Mouse (Mus musculus): ENCODE data around the gene Akap8. TPM values are rescaled to one million over a fixed set of nuclear protein-coding genes. Genes with fewer than 3 reads are reported as not detected.

Akap8 gene
- polyA plus RNA-seq, 1 experiment from 2014 or later, result 143 TPM

GRCm38 (mm10) chr17:32340110-32340509 lies 19.1 kb upstream of the Akap8 start:
- H3K4me1 ChIP-seq, result no peaks in the 10 kb centered on the region
- H3K9me3 ChIP-seq, result no peaks in the 10 kb centered on the region
- H3K27ac ChIP-seq, result no peak overlapping the region
- H3K36me3 ChIP-seq (replicated peaks), result peaks cover 45% of the 10 kb centered on the region
- H3K4me3 ChIP-seq (replicated peaks), result no peak overlapping the region
- no peak overlapping the region for H3K9ac ChIP-seq
- H3K27me3 ChIP-seq, result no peaks in the 10 kb centered on the region
- no peak for ATAC-seq (ENCODE audit: low FRiP score)
- H3K4me2 ChIP-seq, result no peak overlapping the region
- 90% methylated on average over 1 of the region's 1 CpGs for WGBS

GRCm38 (mm10) chr17:32335869-32336268 lies 14.8 kb upstream of the Akap8 start:
- H3K4me1 ChIP-seq, result no peaks in the 10 kb centered on the region
- H3K36me3 ChIP-seq (replicated peaks), result peaks cover 73% of the 10 kb centered on the region
- 79% methylated on average over 2 of the region's 2 CpGs for WGBS
- H3K9ac ChIP-seq, result no peak overlapping the region
- ATAC-seq (ENCODE audit: low FRiP score), result no peak
- H3K27me3 ChIP-seq, result no peaks in the 10 kb centered on the region
- H3K4me2 ChIP-seq, result no peak overlapping the region
- no peaks in the 10 kb centered on the region for H3K9me3 ChIP-seq
- H3K27ac ChIP-seq, result no peak overlapping the region
- H3K4me3 ChIP-seq (replicated peaks), result no peak overlapping the region

DNA sequence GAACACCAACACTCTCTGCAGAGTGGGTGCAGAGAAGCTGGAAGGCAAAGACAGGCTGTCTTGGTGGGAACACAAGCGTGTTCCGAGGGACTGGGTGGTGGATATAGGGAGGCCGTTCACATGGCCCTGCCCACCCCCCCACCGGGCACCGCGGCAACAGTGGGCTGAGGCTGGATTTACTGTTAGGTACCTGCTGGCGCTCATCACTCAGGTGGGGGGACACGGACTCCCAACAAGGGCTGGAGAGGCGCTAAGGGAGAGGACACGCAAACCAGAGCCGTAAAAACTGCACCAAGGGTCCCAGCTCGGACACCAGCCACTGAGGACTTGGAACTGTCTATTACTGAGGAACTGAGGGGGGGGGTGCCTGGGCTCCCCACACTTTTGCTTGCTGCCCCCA lies 13.9 kb upstream of the Akap8 start:
- Histone ChIP-seq H3K4me3 (replicated peaks) (no peak overlapping the region), H3K9me3 (no peaks in the 10 kb centered on the region), H3K4me1 (no peaks in the 10 kb centered on the region), H3K9ac (no peak overlapping the region), H3K27me3 (no peaks in the 10 kb centered on the region), H3K4me2 (no peak overlapping the region), H3K36me3 (replicated peaks) (peaks cover 78% of the 10 kb centered on the region), H3K27ac (no peak overlapping the region)
- WGBS, result 93% methylated on average over 12 of the region's 12 CpGs
- ATAC-seq (ENCODE audit: low FRiP score), result no peak

DNA sequence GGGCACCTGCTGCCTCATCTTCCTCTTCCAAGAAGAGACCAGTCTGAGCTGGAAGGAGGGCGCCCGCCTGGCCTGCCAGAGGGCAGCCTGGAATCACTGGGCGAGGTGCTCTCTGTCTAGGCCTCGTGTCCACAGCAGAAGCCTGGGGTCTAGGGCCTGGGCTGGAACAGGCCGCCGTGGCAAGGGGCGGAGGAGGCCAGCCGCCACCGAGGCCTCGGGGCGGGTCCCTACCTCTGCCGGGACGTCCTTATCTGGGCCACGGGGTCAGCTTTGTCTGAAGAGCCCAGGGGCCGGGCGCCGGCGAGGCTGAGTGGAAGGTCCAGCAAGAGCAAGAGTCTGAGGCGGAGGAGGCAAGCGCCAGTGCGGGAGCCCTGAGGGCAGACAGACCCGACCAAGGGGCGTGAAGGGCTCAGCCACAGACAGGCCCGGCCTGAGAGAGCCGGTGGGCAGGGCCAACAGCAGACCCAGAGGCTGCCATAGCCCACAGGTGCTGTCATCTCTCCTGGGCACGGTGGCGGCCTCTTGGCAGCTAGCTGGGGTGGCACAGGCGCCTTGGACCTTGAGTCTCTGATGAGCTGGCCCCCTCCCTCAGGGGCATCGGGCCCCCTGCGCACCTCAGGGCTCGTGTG lies 12.8 kb upstream of the Akap8 start:
- H3K27ac ChIP-seq, result no peak overlapping the region
- WGBS, result 93% methylated on average over 29 of the region's 31 CpGs
- no peak for ATAC-seq (ENCODE audit: low FRiP score)
- no peaks in the 10 kb centered on the region for H3K4me1 ChIP-seq
- H3K9me3 ChIP-seq, result no peaks in the 10 kb centered on the region
- no peak overlapping the region for H3K9ac ChIP-seq
- no peaks in the 10 kb centered on the region for H3K27me3 ChIP-seq
- peaks cover 87% of the 10 kb centered on the region for H3K36me3 ChIP-seq (replicated peaks)
- H3K4me2 ChIP-seq, result no peak overlapping the region
- no peak overlapping the region for H3K4me3 ChIP-seq (replicated peaks)

- H3K4me1 ChIP-seq, result peaks cover 4% of the 10 kb centered on the region; the same call in 1 of the 2 replicates
- no peak for ATAC-seq (ENCODE audit: low FRiP score)
- H3K9ac ChIP-seq, result no peak overlapping the region
- H3K27me3 ChIP-seq, result no peaks in the 10 kb centered on the region
- no peak overlapping the region for H3K27ac ChIP-seq
- no peaks in the 10 kb centered on the region for H3K9me3 ChIP-seq
- H3K4me3 ChIP-seq (replicated peaks), result no peak overlapping the region
- peaks cover 69% of the 10 kb centered on the region for H3K36me3 ChIP-seq (replicated peaks)
- no peak overlapping the region for H3K4me2 ChIP-seq
Observed at GRCm38 (mm10) chr17:32327501-32327900, 6.5 kb upstream of the Akap8 start.

GRCm38 (mm10) chr17:32322809-32323208 lies 1.8 kb upstream of the Akap8 start:
- no peaks in the 10 kb centered on the region for H3K9me3 ChIP-seq
- no peak overlapping the region for H3K9ac ChIP-seq
- H3K4me1 ChIP-seq, result peaks cover 28% of the 10 kb centered on the region
- H3K27ac ChIP-seq, result no peak overlapping the region
- 87% methylated on average over 1 of the region's 1 CpGs for WGBS
- no peak overlapping the region for H3K4me2 ChIP-seq
- no peak for ATAC-seq (ENCODE audit: low FRiP score)
- H3K4me3 ChIP-seq (replicated peaks), result no peak overlapping the region
- H3K36me3 ChIP-seq (replicated peaks), result peaks cover 41% of the 10 kb centered on the region
- no peaks in the 10 kb centered on the region for H3K27me3 ChIP-seq

DNA sequence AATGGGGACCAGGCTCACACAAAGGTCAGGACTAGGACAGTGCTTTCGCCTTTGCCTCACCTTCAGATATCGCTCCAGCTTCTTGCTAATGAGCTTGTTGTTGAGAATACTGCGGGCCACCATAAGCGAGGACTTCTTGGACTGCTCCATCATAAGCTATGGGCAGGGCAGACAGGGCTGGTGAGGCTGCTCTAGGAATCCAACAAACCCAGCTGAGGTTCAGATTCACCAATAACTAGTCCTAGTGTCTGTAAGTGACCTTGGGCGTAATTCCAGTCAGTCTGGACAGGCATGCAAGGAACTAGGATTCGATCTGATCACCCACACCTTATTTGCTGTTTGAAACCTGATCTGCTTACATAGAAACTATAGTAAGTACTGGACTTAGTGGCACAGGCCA lies 798 bp upstream of the Akap8 start:
- Histone ChIP-seq H3K4me3 (replicated peaks) (peak overlapping the region; percentile 96), H3K4me2 (peak overlapping the region; percentile 94)

GRCm38 (mm10) chr17:32321390-32321734 lies 324 bp upstream of the Akap8 start:
- Histone ChIP-seq H3K27me3 (no peaks in the 10 kb centered on the region), H3K4me3 (replicated peaks) (peak overlapping the region; percentile 96), H3K27ac (peak overlapping the region; percentile 93), H3K9me3 (no peaks in the 10 kb centered on the region), H3K9ac (peak overlapping the region; percentile 81), H3K36me3 (replicated peaks) (peaks cover 43% of the 10 kb centered on the region), H3K4me1 (peaks cover 28% of the 10 kb centered on the region), H3K4me2 (peak overlapping the region; percentile 94)
- ATAC-seq (ENCODE audit: low FRiP score), result peak; percentile 69; the same call in 1 of the 2 replicates
- WGBS, result under 1% methylated on average over 23 of the region's 23 CpGs

More for the DNA sequence above, 798 bp upstream of the Akap8 start:
- ATAC-seq (ENCODE audit: low FRiP score), result no peak
- peak overlapping the region; percentile 81 for H3K9ac ChIP-seq
- no peaks in the 10 kb centered on the region for H3K9me3 ChIP-seq
- H3K27me3 ChIP-seq, result no peaks in the 10 kb centered on the region
- peak overlapping the region; percentile 93 for H3K27ac ChIP-seq
- H3K4me1 ChIP-seq, result peaks cover 28% of the 10 kb centered on the region
- WGBS, result 26% methylated on average over 6 of the region's 6 CpGs
- H3K36me3 ChIP-seq (replicated peaks), result peaks cover 43% of the 10 kb centered on the region

GRCm38 (mm10) chr17:32319950-32320349 lies 1.1 kb downstream of the Akap8 start:
- Histone ChIP-seq H3K4me2 (peak overlapping the region; percentile 94), H3K9ac (peak overlapping the region; percentile 88), H3K9me3 (no peaks in the 10 kb centered on the region), H3K4me3 (replicated peaks) (peak overlapping the region; percentile 96), H3K36me3 (replicated peaks) (peaks cover 51% of the 10 kb centered on the region), H3K4me1 (peaks cover 28% of the 10 kb centered on the region), H3K27ac (peak overlapping the region; percentile 93), H3K27me3 (no peaks in the 10 kb centered on the region)
- 0% methylated on average over 7 of the region's 7 CpGs for WGBS
- no peak for ATAC-seq (ENCODE audit: low FRiP score)

DNA sequence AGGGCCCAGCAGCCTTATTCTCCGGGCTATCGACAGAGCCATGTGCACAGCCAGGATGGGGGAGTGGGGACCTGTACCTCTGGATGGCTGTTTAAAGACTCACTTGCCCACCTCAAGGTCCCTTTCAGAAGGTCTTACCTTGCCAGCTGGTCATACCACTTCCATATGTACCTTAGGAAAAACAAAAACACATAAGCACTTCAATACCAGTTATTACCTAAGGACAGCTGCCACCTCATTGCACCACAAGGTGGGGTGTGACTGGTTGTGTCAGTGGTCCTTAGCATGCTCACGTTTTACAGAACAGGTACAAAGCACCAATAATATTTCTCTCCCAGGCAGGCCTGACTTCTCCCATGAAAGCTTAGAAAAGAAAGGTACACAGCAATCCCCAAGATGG lies 3.3 kb downstream of the Akap8 start:
- H3K36me3 ChIP-seq (replicated peaks), result peaks cover 60% of the 10 kb centered on the region
- no peak for ATAC-seq (ENCODE audit: low FRiP score)
- H3K9ac ChIP-seq, result no peak overlapping the region
- H3K4me3 ChIP-seq (replicated peaks), result no peak overlapping the region
- no peak overlapping the region for H3K4me2 ChIP-seq
- no peaks in the 10 kb centered on the region for H3K27me3 ChIP-seq
- 91% methylated on average over 3 of the region's 3 CpGs for WGBS
- peaks cover 26% of the 10 kb centered on the region for H3K4me1 ChIP-seq
- no peaks in the 10 kb centered on the region for H3K9me3 ChIP-seq
- no peak overlapping the region for H3K27ac ChIP-seq

- Histone ChIP-seq H3K9ac (no peak overlapping the region), H3K27me3 (no peaks in the 10 kb centered on the region), H3K4me3 (replicated peaks) (no peak overlapping the region), H3K4me1 (peaks cover 19% of the 10 kb centered on the region), H3K4me2 (no peak overlapping the region), H3K27ac (no peak overlapping the region), H3K36me3 (replicated peaks) (peaks cover 66% of the 10 kb centered on the region), H3K9me3 (no peaks in the 10 kb centered on the region)
- no peak for ATAC-seq (ENCODE audit: low FRiP score)
- 91% methylated on average over 8 of the region's 8 CpGs for WGBS
Observed at GRCm38 (mm10) chr17:32317032-32317431, 4.0 kb downstream of the Akap8 start.

- no peak overlapping the region for H3K9ac ChIP-seq
- no peak overlapping the region for H3K4me2 ChIP-seq
- no peak for ATAC-seq (ENCODE audit: low FRiP score)
- H3K4me1 ChIP-seq, result peaks cover 16% of the 10 kb centered on the region
- H3K9me3 ChIP-seq, result no peaks in the 10 kb centered on the region
- no peaks in the 10 kb centered on the region for H3K27me3 ChIP-seq
- WGBS, result 96% methylated on average over 5 of the region's 5 CpGs
- peaks cover 81% of the 10 kb centered on the region for H3K36me3 ChIP-seq (replicated peaks)
- no peak overlapping the region for H3K4me3 ChIP-seq (replicated peaks)
- H3K27ac ChIP-seq, result no peak overlapping the region
Observed at GRCm38 (mm10) chr17:32315560-32315959, 5.5 kb downstream of the Akap8 start.

GRCm38 (mm10) chr17:32313892-32314291 lies 7.1 kb downstream of the Akap8 start:
- no peak overlapping the region for H3K4me2 ChIP-seq
- H3K9ac ChIP-seq, result no peak overlapping the region
- peaks cover 98% of the 10 kb centered on the region for H3K36me3 ChIP-seq (replicated peaks)

More at GRCm38 (mm10) chr17:32313892-32314291, 7.1 kb downstream of the Akap8 start:
- Histone ChIP-seq H3K4me1 (peaks cover 5% of the 10 kb centered on the region), H3K27me3 (no peaks in the 10 kb centered on the region), H3K9me3 (no peaks in the 10 kb centered on the region), H3K4me3 (replicated peaks) (no peak overlapping the region), H3K27ac (no peak overlapping the region)
- ATAC-seq (ENCODE audit: low FRiP score), result no peak
- WGBS, result 86% methylated on average over 5 of the region's 5 CpGs
